Mouse (Mus musculus): ENCODE measurements at regions not wholly inside any gene's neighbourhood (a gene's known extent, or its start where the extent isn't known, plus 50 kb on each side); places are given as distances from the start of the nearest gene placed in this dataset.

DNA sequence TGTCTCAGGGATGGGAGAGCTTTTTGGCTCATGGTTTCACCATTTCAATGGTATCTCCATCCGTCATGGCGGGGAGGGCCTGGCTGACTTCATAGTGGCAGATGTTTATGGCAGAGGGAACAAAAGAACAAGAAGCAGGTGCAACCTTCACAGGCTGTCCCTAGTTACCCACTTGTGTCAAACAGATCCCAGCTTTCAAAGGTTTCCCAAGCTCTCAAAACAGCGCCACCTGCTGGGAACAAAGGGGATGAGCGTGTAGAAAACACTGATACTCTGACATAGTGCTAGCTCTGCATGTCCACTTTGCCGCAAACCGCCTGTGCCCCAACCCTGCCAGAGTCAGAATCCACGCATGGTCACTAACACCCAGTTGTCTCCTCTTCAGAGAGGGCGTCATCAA lies 69.5 kb downstream of the Cryba4 start:
- TF ChIP-seq CTCF (IDR thresholded peaks at IDR 0.05) (peak; percentile 75), EP300 (IDR thresholded peaks at IDR 0.05) (no peak)
